Mouse (Mus musculus) ES-E14 (cell line): Measurements from ENCODE around the gene Samd4. TPM values are rescaled to one million over a fixed set of nuclear protein-coding genes. Genes with fewer than 3 reads are reported as not detected.
A peak's percentile ranks its signal among the peaks of the same experiment; 100 is the strongest.

Experiments
- DNase-seq: peaks from one replicate; pipeline ENCODE4 v3.0.0-alpha.2; 2013; ENCODE audit warnings: low read depth, low spot score
- H3K27ac ChIP-seq: 2 replicates; pipeline ENCODE4 v1.5.1; 2012; ENCODE audit warnings: low read depth, mild to moderate bottlenecking, low read length, moderate library complexity, mixed read lengths; ENCODE audit not compliant: poor library complexity, insufficient read depth, severe bottlenecking
- H3K36me3 ChIP-seq: 2 replicates; pipeline ENCODE4 v1.6.1; 2012; ENCODE audit warnings: mild to moderate bottlenecking, low read length, moderate library complexity, mixed read lengths; ENCODE audit not compliant: control insufficient read depth, poor library complexity, insufficient read depth, severe bottlenecking
- H3K4me1 ChIP-seq, 2 experiments: fragments of 150-350 bp in 1 of 2; sonication (generic) in 1 of 2; 2 replicates each; pipeline ENCODE4 v1.6.1; 2012; ENCODE audit warnings: low read length in 2 of 2, mild to moderate bottlenecking in 1 of 2, mixed read lengths in 1 of 2; ENCODE audit not compliant: control insufficient read depth in 2 of 2, insufficient read depth in 2 of 2, poor library complexity in 1 of 2
- H3K4me3 ChIP-seq, 2 experiments: fragments of 150-350 bp in 1 of 2; sonication (generic) in 1 of 2; 2 replicates each; pipeline ENCODE4 v1.5.1; 2012; ENCODE audit warnings: low read length in 2 of 2, low read depth in 1 of 2, mild to moderate bottlenecking in 1 of 2, mixed read lengths in 1 of 2; ENCODE audit not compliant: insufficient read depth in 1 of 2, poor library complexity in 1 of 2, severe bottlenecking in 1 of 2
- H3K9ac ChIP-seq: 2 replicates; pipeline ENCODE4 v1.6.1; 2012; ENCODE audit warnings: low read depth, mild to moderate bottlenecking, low read length, mixed read lengths; ENCODE audit not compliant: poor library complexity, insufficient read depth, severe bottlenecking
- H3K9me3 ChIP-seq: fragments of 150-350 bp; sonication (generic); 2 replicates; pipeline ENCODE4 v1.6.1; 2012; ENCODE audit warnings: low read depth, mild to moderate bottlenecking, low read length; ENCODE audit not compliant: control insufficient read depth, insufficient read depth
- CHD2 ChIP-seq: IDR thresholded peaks from 2 replicates; pipeline ENCODE4 v1.6.1; 2014; ENCODE audit warnings: mild to moderate bottlenecking, low read depth, low read length, inconsistent platforms
- HCFC1 ChIP-seq: IDR thresholded peaks from 2 replicates; pipeline ENCODE4 v1.6.1; 2012; ENCODE audit warnings: low read length, inconsistent platforms, borderline replicate concordance; ENCODE audit not compliant: insufficient read depth
- MAFK ChIP-seq: IDR thresholded peaks from 2 replicates; pipeline ENCODE4 v1.6.1; 2014; ENCODE audit warnings: mild to moderate bottlenecking, low read depth, low read length, inconsistent platforms; ENCODE audit not compliant: insufficient read depth
- ZC3H11A ChIP-seq: IDR thresholded peaks from 2 replicates; pipeline ENCODE4 v1.6.1; 2012; ENCODE audit warnings: low read depth, mild to moderate bottlenecking, inconsistent platforms, low read length, borderline replicate concordance
- ZNF384 ChIP-seq: IDR thresholded peaks from 2 replicates; pipeline ENCODE4 v1.6.1; 2012; ENCODE audit warnings: low read depth, low read length, inconsistent platforms
- in situ Hi-C, 2 experiments: fragments of 600-800 bp; cut with MboI; formaldehyde crosslinking; loops; one replicate each; pipeline ENCODE4 v1.15.1; 2025; ENCODE audit warnings: low sequenced_read_pairs in 2 of 2, inconsistent platforms in 1 of 2; ENCODE audit not compliant: unreplicated experiment in 2 of 2
- total RNA-seq: library from RNA; depleted of rRNA; stranded (reverse); fragments of 300-350 nt; gene quantifications from 2 replicates; pipeline ENCODE4 v1.2.3, GENCODE M21; 2012

Gene Samd4
- total RNA-seq, 1 experiment, result 4.2 TPM

DNA sequence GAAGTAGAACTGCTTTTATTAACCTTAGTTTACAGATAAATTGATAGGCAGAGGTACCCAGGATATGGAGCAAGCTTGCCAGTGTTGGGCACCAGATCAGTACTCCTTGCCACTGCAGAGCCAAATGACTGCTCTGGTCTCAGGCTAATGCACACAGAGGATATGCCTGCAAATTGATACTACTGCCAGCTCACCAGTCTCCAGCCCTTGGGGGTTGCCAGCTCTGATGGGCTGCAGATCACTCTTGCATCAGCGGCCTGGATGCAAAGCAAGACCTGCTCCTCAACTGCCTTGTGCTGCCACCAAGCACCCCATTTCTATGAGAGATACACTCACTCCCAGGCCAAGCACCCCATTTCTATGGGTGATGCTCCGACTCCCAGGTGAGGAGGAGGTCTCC is 202.0 kb downstream of the Samd4 start:
- DNase-seq, result no peak
- Histone ChIP-seq H3K9ac (no peak overlapping the region), H3K36me3 (no peaks in the 10 kb centered on the region), H3K4me3 (no peak overlapping the region), H3K27ac (no peak overlapping the region), H3K4me1 (peaks cover 0 to 3% of the 10 kb centered on the region in 2 experiments; a peak in 2 of 4 replicates), H3K9me3 (no peaks in the 10 kb centered on the region)
- no peak for TF ChIP-seq CHD2
- TF ChIP-seq MAFK, result no peak
- no peak for TF ChIP-seq HCFC1
- TF ChIP-seq ZC3H11A, result no peak
- TF ChIP-seq ZNF384, result no peak
- in situ Hi-C loops, result no loop called here

DNA sequence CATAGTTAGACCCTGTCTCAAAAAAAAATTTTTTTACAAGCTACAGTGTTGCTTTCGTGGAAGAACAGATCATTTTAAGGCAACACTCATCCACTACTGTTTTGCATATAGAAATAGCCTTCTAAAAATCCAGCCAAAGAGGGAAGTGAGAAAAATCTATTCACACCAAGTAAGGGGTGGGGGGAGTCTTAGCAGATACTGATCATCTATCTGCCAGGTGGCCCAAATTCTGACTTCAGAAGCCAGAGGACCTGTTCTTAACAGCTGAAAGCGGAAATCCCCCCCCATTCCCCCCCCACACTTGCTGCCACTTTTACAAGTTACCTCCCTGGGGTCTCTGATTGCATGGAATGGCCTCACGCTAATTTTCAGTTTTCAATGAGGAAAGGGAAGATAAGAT is 203.5 kb downstream of the Samd4 start:
- Histone ChIP-seq H3K27ac (no peak overlapping the region), H3K4me3 (no peak overlapping the region), H3K4me1 (peaks cover 0 to 3% of the 10 kb centered on the region in 2 experiments; a peak in 2 of 4 replicates), H3K9ac (no peak overlapping the region), H3K36me3 (no peaks in the 10 kb centered on the region), H3K9me3 (no peaks in the 10 kb centered on the region)
- TF ChIP-seq CHD2 (no peak), ZNF384 (no peak), HCFC1 (no peak), MAFK (no peak), ZC3H11A (no peak)
- no peak for DNase-seq
- in situ Hi-C loops, result no loop called here

DNA sequence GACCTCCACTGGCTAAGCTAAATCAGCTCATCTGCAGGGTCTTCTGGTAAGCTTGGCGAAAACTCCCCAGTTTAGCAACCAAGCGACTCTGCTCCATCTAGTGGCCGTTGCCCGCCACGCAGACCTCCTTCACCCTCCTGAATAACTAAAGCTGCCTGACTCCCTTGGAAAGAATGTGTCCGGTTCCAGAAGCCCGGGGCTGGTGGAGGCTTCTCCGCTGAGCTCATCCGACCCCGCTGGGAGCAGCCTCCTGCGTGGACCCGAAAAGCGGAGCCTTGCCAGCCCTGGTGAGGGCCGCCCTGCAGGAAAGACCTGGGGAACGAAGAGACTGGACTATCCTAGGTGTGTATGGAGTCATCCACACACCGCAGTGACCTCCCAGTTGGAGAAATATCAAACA is 204.1 kb downstream of the Samd4 start:
- Histone ChIP-seq H3K9ac (peak overlapping the region; percentile 82), H3K4me1 (peaks cover 0 to 3% of the 10 kb centered on the region in 2 experiments; a peak in 2 of 4 replicates), H3K27ac (peak overlapping the region; percentile 46; the same call in 1 of the 2 replicates), H3K9me3 (no peaks in the 10 kb centered on the region), H3K36me3 (no peaks in the 10 kb centered on the region), H3K4me3 (peak overlapping the region; percentile 71 to 86)
- peak; percentile 75 for DNase-seq
- in situ Hi-C loops, result no loop called here
- TF ChIP-seq CHD2 (no peak), HCFC1 (no peak), ZC3H11A (peak; percentile 37; the same call in 1 of the 2 replicates), MAFK (no peak), ZNF384 (no peak)

DNA sequence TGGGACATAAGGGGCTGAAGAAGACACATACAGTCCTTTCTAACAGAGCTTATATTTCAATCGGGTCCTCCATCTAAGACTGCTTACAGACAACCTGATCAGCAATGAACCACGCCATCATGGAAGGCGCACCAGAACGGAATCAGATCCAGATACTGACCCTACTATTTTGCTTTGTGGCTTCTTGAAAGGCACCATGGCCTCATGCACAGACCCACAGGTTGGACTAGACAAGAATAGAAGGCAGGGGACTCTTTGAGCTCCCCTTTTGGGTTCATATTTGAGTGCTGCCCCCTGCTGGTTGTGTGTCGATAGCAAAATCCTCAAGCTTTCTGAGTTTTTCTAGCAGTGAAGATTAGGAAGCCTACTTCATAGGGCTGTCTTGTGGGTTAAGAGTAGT is 204.5 kb downstream of the Samd4 start:
- TF ChIP-seq MAFK, result no peak
- TF ChIP-seq ZNF384, result no peak
- TF ChIP-seq CHD2, result no peak
- TF ChIP-seq ZC3H11A, result 0 out of 2 replicates have a peak, but pooled peaks have one; percentile 6
- no peak for TF ChIP-seq HCFC1
- Histone ChIP-seq H3K9me3 (no peaks in the 10 kb centered on the region), H3K9ac (peak overlapping the region; percentile 82), H3K36me3 (no peaks in the 10 kb centered on the region), H3K4me3 (peak overlapping the region; percentile 71 to 86), H3K27ac (no peak overlapping the region), H3K4me1 (peaks cover 0 to 3% of the 10 kb centered on the region in 2 experiments; a peak in 2 of 4 replicates)
- DNase-seq, result peak; percentile 77
- in situ Hi-C loops, result no loop called here
